In genomic region chr19:5093481-5094242, GRCm38 (mm10) we compare ENCODE assay signal across 10 mouse cellular contexts. TPM values are rescaled to one million over a fixed set of nuclear protein-coding genes. Genes with fewer than 3 reads are reported as not detected.
DNase-seq lines count a peak whose midpoint lies in the region; ATAC-seq lines count a peak whose summit lies in the region.
"Had no signal": no experiment of that assay in that cellular context is flagged by ENCODE, and none has a peak within 500 bp of the region (broad histone marks: within the 10 kb centered on the region; RNA-seq: fewer than 3 reads in every experiment).

No protein-coding gene starts in this region.

- peak overlapping the region; percentile 50 for H3K9ac ChIP-seq in hindbrain, embryonic 14.5 days
- peak overlapping the region; percentile 21; the same call in 1 of the 2 replicates for H3K9ac ChIP-seq in neural tube, embryonic 12.5 days
- H3K9ac ChIP-seq: embryonic facial prominence, embryonic 15.5 days had no signal

- H3K27ac ChIP-seq in hindbrain, embryonic 14.5 days = peak overlapping the region; percentile 96
- H3K27ac ChIP-seq in neural tube, embryonic 12.5 days = no peak overlapping the region
- H3K27ac ChIP-seq: embryonic facial prominence, embryonic 15.5 days had no signal

- WGBS in hindbrain, embryonic 14.5 days = 77% methylated on average over 12 of the region's 12 CpGs
- 74% methylated on average over 12 of the region's 12 CpGs for WGBS in neural tube, embryonic 12.5 days

- DNase-seq in kidney, postnatal 10 days = peak; percentile 27
- no peak for DNase-seq in kidney, postnatal 36 days
- no peak for DNase-seq in hindbrain, embryonic 14.5 days (ENCODE audit: low spot score)
- DNase-seq in Muller cell, postnatal 12 days (ENCODE audit: inconsistent ontology term) = no peak
- DNase-seq in urinary bladder, postnatal 4 days (ENCODE audit: low spot score in 2 of 2) = no peak

- H3K27me3 ChIP-seq in hindbrain, embryonic 14.5 days (ENCODE audit: control insufficient read depth, insufficient read depth, low read length) = no peaks in the 10 kb centered on the region
- H3K27me3 ChIP-seq in neural tube, embryonic 12.5 days (replicated peaks) = no peaks in the 10 kb centered on the region
- H3K27me3 ChIP-seq: embryonic facial prominence, embryonic 15.5 days had no signal

- ATAC-seq in erythroblast, adult 5-6 weeks (replicated peaks; ENCODE audit: low FRiP score, poor library complexity, severe bottlenecking) = 0 out of 2 replicates have a peak, but pooled peaks have one; percentile 2
- no peak for ATAC-seq in hindbrain, embryonic 14.5 days (ENCODE audit: low FRiP score)
- ATAC-seq in neural tube, embryonic 12.5 days (ENCODE audit: low FRiP score, low read depth) = no peak; the same call in 1 of the 2 replicates

- peak overlapping the region; percentile 56 for H3K4me2 ChIP-seq in hindbrain, embryonic 14.5 days (replicated peaks)
- peak overlapping the region; percentile 97 for H3K4me2 ChIP-seq in neural tube, embryonic 12.5 days (replicated peaks)

- peaks cover 50% of the 10 kb centered on the region for H3K4me1 ChIP-seq in hindbrain, embryonic 14.5 days (replicated peaks; ENCODE audit: control insufficient read depth, insufficient read depth, low read length)
- H3K4me1 ChIP-seq in neural tube, embryonic 12.5 days = peaks cover 67% of the 10 kb centered on the region

- no peaks in the 10 kb centered on the region for H3K9me3 ChIP-seq in hindbrain, embryonic 14.5 days (ENCODE audit: control insufficient read depth, low read length)
- no peaks in the 10 kb centered on the region for H3K9me3 ChIP-seq in neural tube, embryonic 12.5 days
- H3K9me3 ChIP-seq: embryonic facial prominence, embryonic 15.5 days had no signal

- peaks cover 40% of the 10 kb centered on the region for H3K36me3 ChIP-seq in hindbrain, embryonic 14.5 days (replicated peaks; ENCODE audit: control insufficient read depth, insufficient read depth)
- H3K36me3 ChIP-seq in neural tube, embryonic 12.5 days = peaks cover 38% of the 10 kb centered on the region

- H3K4me3 ChIP-seq in hindbrain, embryonic 14.5 days (replicated peaks; ENCODE audit: low read length) = peak overlapping the region; percentile 69
- peak overlapping the region; percentile 7; the same call in 1 of the 2 replicates for H3K4me3 ChIP-seq in neural tube, embryonic 12.5 days
- H3K4me3 ChIP-seq: embryonic facial prominence, embryonic 15.5 days had no signal

RNA-seq across cellular contexts. Expression of gene Cnih2, which starts 4.7 kb away (rescaled TPM):
- total RNA-seq in erythroblast, adult 5-6 weeks (2015; ENCODE audit: low replicate concordance) = not detected in 2 replicates
- not detected in 2 replicates for total RNA-seq in erythroblast, adult 5-6 weeks (2017; ENCODE audit: low replicate concordance)
- 485 and 502 TPM in 2 replicates for polyA plus RNA-seq in hindbrain, embryonic 14.5 days (2014; fragmentation: Nextera tagmentation; extraction: Ambion mirVana)
- 231 and 236 TPM in 2 replicates for polyA plus RNA-seq in neural tube, embryonic 12.5 days (2016; fragmentation: Nextera tagmentation; extraction: Ambion mirVana)
- total RNA-seq: gastrocnemius, postnatal 25 days had no signal

RNA-seq across cellular contexts. Expression of gene Yif1a, which starts 5.3 kb away (rescaled TPM):
- 6.3 and 7.1 TPM in 2 replicates for total RNA-seq in erythroblast, adult 5-6 weeks (2015; ENCODE audit: low replicate concordance)
- 1.9 and 2.5 TPM in 2 replicates for total RNA-seq in erythroblast, adult 5-6 weeks (2017; ENCODE audit: low replicate concordance)
- 62.4 and 72.6 TPM in 2 replicates for polyA plus RNA-seq in hindbrain, embryonic 14.5 days (2014; fragmentation: Nextera tagmentation; extraction: Ambion mirVana)
- 66.3 and 69.1 TPM in 2 replicates for polyA plus RNA-seq in neural tube, embryonic 12.5 days (2016; fragmentation: Nextera tagmentation; extraction: Ambion mirVana)

RNA-seq across cellular contexts. Expression of gene Tmem151a, which starts 8.3 kb away (rescaled TPM):
- total RNA-seq in erythroblast, adult 5-6 weeks (2015; ENCODE audit: low replicate concordance) = not detected in 2 replicates
- total RNA-seq in erythroblast, adult 5-6 weeks (2017; ENCODE audit: low replicate concordance) = not detected in 2 replicates
- 20.7 and 23.8 TPM in 2 replicates for polyA plus RNA-seq in hindbrain, embryonic 14.5 days (2014; fragmentation: Nextera tagmentation; extraction: Ambion mirVana)
- 2.5 and 2.8 TPM in 2 replicates for polyA plus RNA-seq in neural tube, embryonic 12.5 days (2016; fragmentation: Nextera tagmentation; extraction: Ambion mirVana)
- total RNA-seq: gastrocnemius, postnatal 25 days; megakaryocyte progenitor cell, adult 5-6 weeks had no signal

RNA-seq across cellular contexts. Expression of gene Rab1b, which starts 13.2 kb away (rescaled TPM):
- 14.4 and 23.6 TPM in 2 replicates for total RNA-seq in erythroblast, adult 5-6 weeks (2015; ENCODE audit: low replicate concordance)
- 19.4 and 22.9 TPM in 2 replicates for total RNA-seq in erythroblast, adult 5-6 weeks (2017; ENCODE audit: low replicate concordance)
- polyA plus RNA-seq in hindbrain, embryonic 14.5 days (2014; fragmentation: Nextera tagmentation; extraction: Ambion mirVana) = 210 and 213 TPM in 2 replicates
- 245 and 247 TPM in 2 replicates for polyA plus RNA-seq in neural tube, embryonic 12.5 days (2016; fragmentation: Nextera tagmentation; extraction: Ambion mirVana)

RNA-seq across cellular contexts. Expression of gene Klc2, which starts 24.7 kb away (rescaled TPM):
- 4.2 TPM in 1 of 2 replicates, not detected in the other for total RNA-seq in erythroblast, adult 5-6 weeks (2015; ENCODE audit: low replicate concordance)
- 1.4 TPM in 1 of 2 replicates, not detected in the other for total RNA-seq in erythroblast, adult 5-6 weeks (2017; ENCODE audit: low replicate concordance)
- 72.7 and 72.9 TPM in 2 replicates for polyA plus RNA-seq in hindbrain, embryonic 14.5 days (2014; fragmentation: Nextera tagmentation; extraction: Ambion mirVana)
- 62.6 and 63.1 TPM in 2 replicates for polyA plus RNA-seq in neural tube, embryonic 12.5 days (2016; fragmentation: Nextera tagmentation; extraction: Ambion mirVana)
